In the genomic region with DNA sequence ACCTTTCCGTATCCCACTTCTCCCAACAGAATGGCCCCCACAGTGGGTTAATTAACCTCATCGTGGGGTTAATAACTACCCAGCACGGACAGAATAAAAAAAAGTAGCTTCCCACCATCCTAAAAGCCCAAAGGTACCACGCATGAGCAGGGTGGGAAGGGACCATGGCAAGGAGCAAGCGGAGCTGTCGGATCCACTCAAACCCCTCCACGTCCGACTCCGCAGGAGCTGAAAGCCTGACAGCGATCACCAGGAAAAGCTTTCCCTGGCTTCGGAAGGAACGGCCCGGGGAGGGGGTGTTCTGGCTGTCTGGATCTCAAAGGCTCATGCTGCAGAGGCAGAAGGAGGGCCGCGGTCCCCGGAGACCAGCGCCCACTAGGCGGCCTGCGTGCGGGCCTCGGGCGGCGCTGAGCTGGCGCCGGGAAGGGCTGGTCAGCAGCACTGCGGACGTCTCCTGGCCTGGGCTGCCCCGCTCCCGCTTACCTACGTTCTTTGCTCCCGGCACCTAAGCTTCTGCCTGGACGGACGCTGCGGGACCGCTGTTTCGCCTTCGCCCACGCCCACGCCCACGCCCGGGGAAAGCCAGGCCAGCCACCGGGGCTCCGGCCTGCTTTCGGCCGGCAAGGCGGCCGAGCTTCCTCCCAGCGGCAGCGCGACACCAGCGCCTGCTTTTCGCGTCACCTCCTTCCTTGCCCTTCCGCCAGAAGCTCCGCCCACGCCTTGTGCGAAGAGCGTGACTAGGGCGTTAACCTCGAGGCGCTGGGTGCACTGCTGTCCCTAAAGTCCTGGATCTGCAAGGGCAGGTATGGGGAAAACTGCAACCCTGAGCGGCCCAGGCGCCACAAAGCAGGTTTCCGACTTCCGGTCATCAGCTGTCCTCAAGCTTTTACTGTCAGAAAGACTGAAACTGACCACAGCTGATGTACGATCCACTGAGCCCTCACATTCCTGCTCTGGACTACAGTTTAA, we compare ENCODE assay signal across 8 mouse cellular contexts. TPM values are rescaled to one million over a fixed set of nuclear protein-coding genes. Genes with fewer than 3 reads are reported as not detected.
A peak's percentile ranks its signal among the peaks of the same experiment; 100 is the strongest.
DNase-seq lines count a peak whose midpoint lies in the region; ATAC-seq lines count a peak whose summit lies in the region.

A gene (minus strand): TSS at position 779 of the 969 bp plus-strand sequence.

- peak within 1 kb of the TSS; percentile 82 for H3K9ac ChIP-seq in intestine, embryonic 14.5 days (ENCODE audit: low read length)

- peak; percentile 92 for ATAC-seq in intestine, embryonic 14.5 days (replicated peaks; ENCODE audit: low FRiP score, low TSS enrichment, low read depth)

- intact Hi-C loops in left cerebral cortex, postnatal 14 days (cut with DNase I), result loop anchor here (2.0 kb wide), 1 partner anchor 54 kb away; a partner anchor contains a TSS

- H3K4me2 ChIP-seq in intestine, embryonic 14.5 days (ENCODE audit: low read length), result peak within 1 kb of the TSS; percentile 77

- H3K36me3 ChIP-seq in intestine, embryonic 14.5 days (ENCODE audit: control insufficient read depth, insufficient read depth, low read length), result peaks cover 6% of the 10 kb centered on the region

- H3K9me3 ChIP-seq in intestine, embryonic 14.5 days (ENCODE audit: control insufficient read depth, low read length), result no peaks in the 10 kb centered on the region

- peak; percentile 91 to 92 for DNase-seq in adrenal gland, adult 18-20 months (ENCODE audit: low spot score in 2 of 2)
- peak; percentile 96 for DNase-seq in embryo, embryonic 11 days
- DNase-seq in gastrocnemius, postnatal 25 days, result peak; percentile 89
- DNase-seq in intestine, embryonic 14.5 days (ENCODE audit: low spot score), result peak; percentile 91
- peak; percentile 88 to 90 for DNase-seq in left cerebral cortex, postnatal 14 days (ENCODE audit: low spot score in 2 of 2)
- peak; percentile 92 for DNase-seq in mesoderm, embryonic 11.5 days (ENCODE audit: low read depth, low spot score)
- peak; percentile 87 to 89 for DNase-seq in right cerebral cortex, postnatal 36 days (ENCODE audit: low spot score in 2 of 2)
- peak; percentile 94 for DNase-seq in yolk sac, embryonic 10.5 days (ENCODE audit: low spot score)

- H3K4me1 ChIP-seq in intestine, embryonic 14.5 days (replicated peaks; ENCODE audit: control insufficient read depth, insufficient read depth, low read length), result peaks cover 14% of the 10 kb centered on the region

- WGBS in intestine, embryonic 14.5 days, result under 1% methylated on average over 66 of the region's 66 CpGs

- peak within 1 kb of the TSS; percentile 85 for H3K4me3 ChIP-seq in intestine, embryonic 14.5 days (ENCODE audit: low read depth, low read length)

- H3K27ac ChIP-seq in intestine, embryonic 14.5 days (ENCODE audit: low read depth), result peak within 1 kb of the TSS; percentile 66

- no peaks in the 10 kb centered on the region for H3K27me3 ChIP-seq in intestine, embryonic 14.5 days (replicated peaks; ENCODE audit: control insufficient read depth, insufficient read depth, low read length)

RNA-seq across cellular contexts. Expression of the gene that starts here (rescaled TPM):
- 10 to 100 TPM; 22.9 to 25.7 TPM for total RNA-seq in adrenal gland, adult 18-20 months (2021)
- total RNA-seq in gastrocnemius, postnatal 25 days (2021), result 10 to 100 TPM; 11.0 to 11.6 TPM
- 9.0 and 10.5 TPM in 2 replicates for polyA plus RNA-seq in intestine, embryonic 14.5 days (2014; fragmentation: Nextera tagmentation; extraction: Ambion mirVana)
- total RNA-seq in left cerebral cortex, postnatal 14 days (2021), result 10 to 100 TPM; 44.6 to 47.6 TPM

Comparison
In these comparisons a context has a peak if more than half of its experiments do, and no peak if none do; other contexts are left out.
1. Peak in every context shown above with its lines: DNase-seq, ATAC-seq, H3K4me3 ChIP-seq and H3K27ac ChIP-seq.